Mouse (Mus musculus) lung, postnatal 0 days (tissue): ENCODE measurements around the gene Gpr182. TPM values are rescaled to one million over a fixed set of nuclear protein-coding genes. Genes with fewer than 3 reads are reported as not detected.

Experiments
- ATAC-seq: fragments of 200-750 bp; cut with Nextera tagmentation; 2 replicates; pipeline ENCODE4 v1.8.0; 2017; ENCODE audit warnings: moderate library complexity
- DNase-seq: peaks from one replicate; pipeline ENCODE4 v3.0.0-alpha.2; 2016; ENCODE audit warnings: low spot score
- H3K27ac ChIP-seq: fragments of 300-500 bp; sonication (generic); 2 replicates; pipeline ENCODE4 v1.5.1; 2014; ENCODE audit warnings: antibody characterized with exemption, mild to moderate bottlenecking, low read length, mixed read lengths
- H3K27me3 ChIP-seq: fragments of 300-500 bp; sonication (generic); replicated peaks from 2 replicates; pipeline ENCODE4 v1.6.1; 2014; ENCODE audit warnings: low read length, mixed read lengths; ENCODE audit not compliant: insufficient read depth
- H3K36me3 ChIP-seq: fragments of 300-500 bp; sonication (generic); 2 replicates; pipeline ENCODE4 v1.6.1; 2014; ENCODE audit warnings: low read length, mixed read lengths; ENCODE audit not compliant: insufficient read depth
- H3K4me1 ChIP-seq: fragments of 300-500 bp; sonication (generic); 2 replicates; pipeline ENCODE4 v1.6.1; 2014; ENCODE audit warnings: antibody characterized with exemption, low read depth, low read length, mixed read lengths; ENCODE audit not compliant: insufficient read depth
- H3K4me2 ChIP-seq: fragments of 300-500 bp; sonication (generic); replicated peaks from 2 replicates; pipeline ENCODE4 v1.6.1; 2014; ENCODE audit warnings: low read depth, mild to moderate bottlenecking, low read length, moderate library complexity, mixed read lengths
- H3K4me3 ChIP-seq: fragments of 300-500 bp; sonication (generic); 2 replicates; pipeline ENCODE4 v1.5.1; 2014; ENCODE audit warnings: low read depth, low read length
- H3K9ac ChIP-seq: fragments of 300-500 bp; sonication (generic); replicated peaks from 2 replicates; pipeline ENCODE4 v1.6.1; 2014; ENCODE audit warnings: low read depth, mild to moderate bottlenecking
- H3K9me3 ChIP-seq: fragments of 300-500 bp; sonication (generic); 2 replicates; pipeline ENCODE4 v1.6.1; 2016; ENCODE audit warnings: low read length, mixed read lengths
- CTCF ChIP-seq: IDR thresholded peaks from 2 replicates; pipeline ENCODE4 v1.5.1; 2016; ENCODE audit warnings: antibody characterized with exemption, mild to moderate bottlenecking
- EP300 ChIP-seq: IDR thresholded peaks from 2 replicates; pipeline ENCODE4 v1.6.1; 2016; ENCODE audit warnings: antibody characterized with exemption, mild to moderate bottlenecking, control low read depth
- WGBS: fragments of 180-500 bp; shearing (Covaris S2); extraction: QIAGEN DNeasy Blood & Tissue Kit; methylation state at CpG from one replicate; pipeline ENCODE4 v1.1.7; 2014; 5-methylcytosine and 5-hydroxymethylcytosine counted together
- polyA plus RNA-seq: library from polyadenylated mRNA; unstranded; fragments of >200 nt; fragmentation: Nextera tagmentation; extraction: Ambion mirVana; gene quantifications from 2 replicates; pipeline ENCODE4 v1.2.1, GENCODE M21; 2015

Gpr182 gene
- polyA plus RNA-seq, 1 experiment from 2014 or later, result 23.2 TPM

GRCm38 (mm10) chr10:127704766-127705220, 46.7 kb downstream of the Gpr182 start, which contains the start of gene Myo1a:
Gene Myo1a, plus strand, starts transcription at chr10:127705170.
- no peaks in the 10 kb centered on the region for H3K36me3 ChIP-seq
- no peak for ATAC-seq
- H3K9ac ChIP-seq, result no peak within 1 kb of the TSS
- DNase-seq, result no peak
- TF ChIP-seq CTCF, result peak; percentile 10; the same call in 1 of the 2 replicates
- TF ChIP-seq EP300, result no peak
- no peaks in the 10 kb centered on the region for H3K27me3 ChIP-seq
- no peak within 1 kb of the TSS for H3K27ac ChIP-seq
- 50% methylated on average over 2 of the region's 2 CpGs for WGBS
- H3K9me3 ChIP-seq, result no peaks in the 10 kb centered on the region
- H3K4me1 ChIP-seq, result no peaks in the 10 kb centered on the region
- no peak within 1 kb of the TSS for H3K4me3 ChIP-seq
- H3K4me2 ChIP-seq, result no peak within 1 kb of the TSS

- ATAC-seq, result no peak
- H3K36me3 ChIP-seq, result 0 out of 2 replicates have a peak, but pooled peaks cover under 1% of the 10 kb centered on the region
- WGBS, result 26% methylated on average over 2 of the region's 2 CpGs
Measured at GRCm38 (mm10) chr10:127704293-127704692, 47.2 kb downstream of the Gpr182 start.

GRCm38 (mm10) chr10:127703299-127703698, 48.2 kb downstream of the Gpr182 start:
- H3K9me3 ChIP-seq, result no peaks in the 10 kb centered on the region
- no peaks in the 10 kb centered on the region for H3K27me3 ChIP-seq
- H3K27ac ChIP-seq, result no peak overlapping the region
- H3K4me1 ChIP-seq, result no peaks in the 10 kb centered on the region
- no peak overlapping the region for H3K9ac ChIP-seq
- no peak overlapping the region for H3K4me3 ChIP-seq
- DNase-seq, result peak; percentile 22
- no peak overlapping the region for H3K4me2 ChIP-seq
- TF ChIP-seq CTCF (no peak), EP300 (no peak)
- 31% methylated on average over 4 of the region's 4 CpGs for WGBS
- H3K36me3 ChIP-seq, result peaks cover 4% of the 10 kb centered on the region; the same call in 1 of the 2 replicates
- no peak for ATAC-seq

More at GRCm38 (mm10) chr10:127704293-127704692, 47.2 kb downstream of the Gpr182 start:
- Histone ChIP-seq H3K27ac (no peak overlapping the region), H3K9ac (no peak overlapping the region), H3K4me1 (no peaks in the 10 kb centered on the region), H3K4me2 (no peak overlapping the region), H3K9me3 (no peaks in the 10 kb centered on the region), H3K4me3 (no peak overlapping the region), H3K27me3 (no peaks in the 10 kb centered on the region)
- TF ChIP-seq EP300, result no peak
- no peak for TF ChIP-seq CTCF
- no peak for DNase-seq

- no peak overlapping the region for H3K9ac ChIP-seq
- H3K4me3 ChIP-seq, result no peak overlapping the region
- 91% methylated on average over 7 of the region's 7 CpGs for whole genome bisulfite sequencing
- DNase-seq (no peak), ATAC-seq (no peak)
- H3K36me3 ChIP-seq, result peaks cover 8% of the 10 kb centered on the region; the same call in 1 of the 2 replicates
- no peaks in the 10 kb centered on the region for H3K9me3 ChIP-seq
- H3K27ac ChIP-seq, result no peak overlapping the region
- no peaks in the 10 kb centered on the region for H3K4me1 ChIP-seq
- TF ChIP-seq EP300 (no peak), CTCF (no peak)
- H3K4me2 ChIP-seq, result no peak overlapping the region
- no peaks in the 10 kb centered on the region for H3K27me3 ChIP-seq
Measured at GRCm38 (mm10) chr10:127698966-127699365, 52.6 kb downstream of the Gpr182 start.

Other genes starting within 250 kb of the Gpr182 start
- 132 and 149 TPM in 2 replicates for gene Ndufa4l2, start 236.8 kb downstream of the Gpr182 start, polyA plus RNA-seq
- 27.1 and 31.0 TPM in 2 replicates for gene Shmt2, start 229.3 kb downstream of the Gpr182 start, polyA plus RNA-seq
- gene Nxph4, start 217.2 kb downstream of the Gpr182 start, polyA plus RNA-seq, result 0.44 and 0.60 TPM in 2 replicates
- 71.0 and 75.4 TPM in 2 replicates for gene Lrp1, start 130.6 kb downstream of the Gpr182 start, polyA plus RNA-seq
- gene Stat6, start 108.7 kb downstream of the Gpr182 start, polyA plus RNA-seq, result 39.1 and 41.9 TPM in 2 replicates
- 5.0 and 6.3 TPM in 2 replicates for gene Nemp1, start 84.8 kb downstream of the Gpr182 start, polyA plus RNA-seq
- gene Nab2, start 83.2 kb downstream of the Gpr182 start, polyA plus RNA-seq, result 7.7 and 8.4 TPM in 2 replicates
- gene Myo1a, start 46.6 kb downstream of the Gpr182 start, polyA plus RNA-seq, result 0.08 TPM in 2 replicates
- not detected in 2 replicates for gene Tac2, start 27.3 kb downstream of the Gpr182 start, polyA plus RNA-seq
- gene Zbtb39, start 12.2 kb downstream of the Gpr182 start, polyA plus RNA-seq, result 1.7 and 2.0 TPM in 2 replicates
- gene Rdh1, start 8.0 kb upstream of the Gpr182 start, polyA plus RNA-seq, result 0.07 TPM in 1 of 2 replicates, not detected in the other
- gene Rdh16f1, start 8.1 kb upstream of the Gpr182 start, polyA plus RNA-seq, result 0.47 TPM in 1 of 2 replicates, not detected in the other
- 0.10 and 0.27 TPM in 2 replicates for gene Rdh9, start 24.7 kb upstream of the Gpr182 start, polyA plus RNA-seq
- not detected in 2 replicates for gene Rdh16, start 49.4 kb upstream of the Gpr182 start, polyA plus RNA-seq
- gene Rdh19, start 98.2 kb upstream of the Gpr182 start, polyA plus RNA-seq, result not detected in 2 replicates
- not detected in 2 replicates for gene Rdh16f2, start 114.7 kb upstream of the Gpr182 start, polyA plus RNA-seq
- gene Rdh7, start 137.1 kb upstream of the Gpr182 start, polyA plus RNA-seq, result not detected in 2 replicates
- gene Sdr9c7, start 146.8 kb upstream of the Gpr182 start, polyA plus RNA-seq, result not detected in 2 replicates